Mouse (Mus musculus) brown adipose tissue, adult 24 weeks (tissue): Measurements from ENCODE around the gene Ncam1. TPM values are rescaled to one million over a fixed set of nuclear protein-coding genes. Genes with fewer than 3 reads are reported as not detected.

Experiments used
- H3K27ac ChIP-seq: fragments of 200-500 bp; replicated peaks from 2 replicates; pipeline ENCODE4 v1.5.1; 2012; ENCODE audit warnings: low read depth, mild to moderate bottlenecking, low read length
- H3K4me1 ChIP-seq: fragments of 200-500 bp; 2 replicates; pipeline ENCODE4 v1.6.1; 2012; ENCODE audit warnings: low read length, mixed read lengths; ENCODE audit not compliant: control insufficient read depth, insufficient read depth, insufficient read length
- H3K4me3 ChIP-seq: fragments of 200-500 bp; 2 replicates; pipeline ENCODE4 v1.5.1; 2012; ENCODE audit warnings: low read depth, mild to moderate bottlenecking, low read length, moderate library complexity; ENCODE audit not compliant: insufficient read depth
- polyA plus RNA-seq: library from polyadenylated mRNA; stranded (reverse); fragments of >200 nt; gene quantifications from 2 replicates; pipeline ENCODE4 v1.2.4, GENCODE M21; 2012; ENCODE audit not compliant: missing spikeins, insufficient read depth, insufficient read length

Gene Ncam1
- polyA plus RNA-seq, 1 experiment: 0.32 TPM

DNA sequence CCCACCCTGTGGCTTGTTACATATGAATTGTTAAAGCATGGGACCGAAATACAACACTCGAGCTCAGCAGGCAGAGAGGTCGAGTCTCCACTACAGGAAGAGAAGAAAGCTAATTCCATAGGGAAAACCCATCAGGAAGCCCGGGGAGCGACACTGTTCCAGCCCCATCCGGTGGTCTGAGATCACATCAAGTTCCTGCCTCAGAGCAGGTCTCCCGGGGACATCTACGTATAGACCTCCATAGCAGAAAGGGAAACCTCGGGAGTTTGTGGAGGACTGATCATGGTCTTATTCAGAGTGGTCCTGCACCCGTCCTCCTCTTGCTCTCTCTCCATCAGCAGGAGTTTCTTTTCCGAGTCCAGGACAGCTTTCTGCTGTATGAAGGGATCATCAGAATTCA, 326.6 kb downstream of the Ncam1 start:
- no peak overlapping the region for H3K27ac ChIP-seq
- H3K4me1 ChIP-seq: no peaks in the 10 kb centered on the region
- H3K4me3 ChIP-seq: no peak overlapping the region

DNA sequence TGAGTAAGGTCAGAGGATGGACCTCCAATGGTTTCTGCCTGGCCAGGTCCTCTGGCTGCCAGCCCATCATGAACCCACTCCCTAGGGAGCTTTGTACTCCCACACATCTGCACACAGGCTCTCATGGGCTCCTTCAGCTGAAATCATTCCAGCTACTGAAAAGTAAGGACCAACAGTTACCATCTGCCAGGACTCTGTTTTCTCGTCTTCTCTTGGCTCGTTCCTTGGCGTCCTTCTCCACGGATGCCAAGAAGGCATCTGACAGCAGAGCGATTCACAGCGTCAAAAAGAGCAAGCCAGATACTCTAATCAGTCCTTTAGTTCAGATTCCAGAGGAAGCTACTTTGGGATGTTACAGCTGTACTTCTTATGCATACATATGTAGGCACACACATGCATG, 327.8 kb downstream of the Ncam1 start:
- Histone ChIP-seq H3K27ac (no peak overlapping the region), H3K4me3 (no peak overlapping the region), H3K4me1 (no peaks in the 10 kb centered on the region)

DNA sequence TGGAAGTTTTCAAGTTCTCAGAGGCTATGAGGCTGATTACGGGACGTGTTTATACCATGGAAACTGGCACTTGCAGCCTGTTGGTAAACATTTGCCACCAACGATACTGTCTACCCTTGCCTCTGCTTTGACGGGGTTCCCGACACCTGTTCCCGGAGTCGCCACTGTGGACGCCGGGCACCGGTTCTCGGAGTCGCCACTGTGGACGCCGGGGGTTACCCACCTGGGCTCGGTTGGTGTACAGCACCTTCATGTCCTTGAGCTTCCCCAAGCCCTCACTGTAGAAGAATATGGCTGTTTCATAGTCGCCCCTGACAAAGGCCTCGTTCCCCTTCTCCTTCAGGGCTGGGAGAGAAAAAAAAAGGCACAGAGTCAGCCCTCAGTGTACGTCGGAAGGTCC, 328.7 kb downstream of the Ncam1 start:
- no peak overlapping the region for H3K4me3 ChIP-seq
- H3K4me1 ChIP-seq: no peaks in the 10 kb centered on the region
- H3K27ac ChIP-seq: no peak overlapping the region

DNA sequence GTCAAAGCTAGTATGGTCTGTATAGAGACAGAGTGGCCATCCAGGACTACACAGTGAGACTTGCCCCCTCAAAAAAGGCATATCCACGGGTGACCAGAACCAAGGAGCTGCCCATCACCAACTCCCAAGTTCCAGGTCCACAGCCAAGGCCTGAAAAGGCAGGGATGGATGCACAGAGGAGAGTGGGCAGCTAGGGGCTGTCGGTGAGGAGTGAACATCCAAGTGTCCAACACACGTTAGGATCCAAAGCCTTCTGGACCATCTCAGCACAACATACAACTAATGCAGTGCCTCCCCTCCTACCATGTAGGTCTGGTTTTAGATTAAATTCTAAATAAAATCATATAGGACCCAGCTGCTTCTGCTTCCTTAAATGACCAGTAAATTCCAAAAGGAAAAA, 342.6 kb downstream of the Ncam1 start:
- Histone ChIP-seq H3K27ac (no peak overlapping the region), H3K4me1 (no peaks in the 10 kb centered on the region), H3K4me3 (no peak overlapping the region)

DNA sequence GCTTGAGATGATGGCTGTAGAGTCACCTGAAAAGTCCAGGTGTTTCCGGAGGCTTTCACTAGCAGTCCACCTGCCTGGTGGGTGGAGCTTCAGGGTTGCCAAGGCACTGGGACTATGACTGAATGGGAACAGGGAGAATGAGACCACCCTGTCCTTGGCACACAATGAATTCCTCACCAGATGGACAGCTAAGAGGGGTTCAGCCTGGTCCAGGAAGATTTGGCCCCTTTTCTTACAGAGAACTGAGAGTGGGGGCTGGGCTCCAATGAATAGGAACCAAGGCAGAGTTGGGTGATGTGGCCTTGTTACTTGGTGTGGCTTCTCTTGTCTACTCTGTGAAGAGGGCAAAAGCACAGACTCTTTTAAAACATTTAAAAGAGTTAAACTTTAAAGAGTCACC, 346.3 kb downstream of the Ncam1 start:
- no peak overlapping the region for H3K4me3 ChIP-seq
- no peak overlapping the region for H3K27ac ChIP-seq
- no peaks in the 10 kb centered on the region for H3K4me1 ChIP-seq
